Mouse (Mus musculus) forebrain, embryonic 16.5 days (tissue): Measurements from ENCODE around the gene Txnip. TPM values are rescaled to one million over a fixed set of nuclear protein-coding genes. Genes with fewer than 3 reads are reported as not detected.

Experiments used
- ATAC-seq: fragments of 200-750 bp; cut with Nextera tagmentation; 2 replicates; pipeline ENCODE4 v1.8.0; 2017; ENCODE audit warnings: mild to moderate bottlenecking, moderate library complexity
- H3K27ac ChIP-seq: fragments of 300-500 bp; sonication (generic); 2 replicates; pipeline ENCODE4 v1.5.1; 2014; ENCODE audit warnings: low read length, control low read depth
- H3K27me3 ChIP-seq: fragments of 300-500 bp; sonication (generic); replicated peaks from 2 replicates; pipeline ENCODE4 v1.6.1; 2014; ENCODE audit warnings: low read length; ENCODE audit not compliant: control insufficient read depth, insufficient read depth
- H3K36me3 ChIP-seq: fragments of 300-500 bp; sonication (generic); 2 replicates; pipeline ENCODE4 v1.6.1; 2014; ENCODE audit not compliant: control insufficient read depth, insufficient read depth
- H3K4me1 ChIP-seq: fragments of 300-500 bp; sonication (generic); replicated peaks from 2 replicates; pipeline ENCODE4 v1.6.1; 2014; ENCODE audit warnings: low read length; ENCODE audit not compliant: control insufficient read depth, insufficient read depth
- H3K4me2 ChIP-seq: fragments of 300-500 bp; sonication (generic); 2 replicates; pipeline ENCODE4 v1.6.1; 2014; ENCODE audit warnings: mild to moderate bottlenecking, low read length, control low read depth
- H3K4me3 ChIP-seq: fragments of 300-500 bp; sonication (generic); replicated peaks from 2 replicates; pipeline ENCODE4 v1.5.1; 2014; ENCODE audit warnings: mild to moderate bottlenecking, low read length, control low read depth
- H3K9ac ChIP-seq: fragments of 300-500 bp; sonication (generic); replicated peaks from 2 replicates; pipeline ENCODE4 v1.6.1; 2014; ENCODE audit warnings: low read depth, low read length, control low read depth
- H3K9me3 ChIP-seq: fragments of 300-500 bp; sonication (generic); 2 replicates; pipeline ENCODE4 v1.6.1; 2016; ENCODE audit warnings: low read length; ENCODE audit not compliant: control insufficient read depth
- WGBS: fragments of 180-500 bp; shearing (Covaris S2); extraction: QIAGEN DNeasy Blood & Tissue Kit; methylation state at CpG from one replicate; pipeline ENCODE4 v1.1.7; 2014; 5-methylcytosine and 5-hydroxymethylcytosine counted together
- polyA plus RNA-seq: library from polyadenylated mRNA; unstranded; fragments of >200 nt; fragmentation: Nextera tagmentation; extraction: Ambion mirVana; gene quantifications from 2 replicates; pipeline ENCODE4 v1.2.1, GENCODE M21; 2015

Gene Txnip
- polyA plus RNA-seq, 1 experiment from 2014 or later: 63.4 TPM

DNA sequence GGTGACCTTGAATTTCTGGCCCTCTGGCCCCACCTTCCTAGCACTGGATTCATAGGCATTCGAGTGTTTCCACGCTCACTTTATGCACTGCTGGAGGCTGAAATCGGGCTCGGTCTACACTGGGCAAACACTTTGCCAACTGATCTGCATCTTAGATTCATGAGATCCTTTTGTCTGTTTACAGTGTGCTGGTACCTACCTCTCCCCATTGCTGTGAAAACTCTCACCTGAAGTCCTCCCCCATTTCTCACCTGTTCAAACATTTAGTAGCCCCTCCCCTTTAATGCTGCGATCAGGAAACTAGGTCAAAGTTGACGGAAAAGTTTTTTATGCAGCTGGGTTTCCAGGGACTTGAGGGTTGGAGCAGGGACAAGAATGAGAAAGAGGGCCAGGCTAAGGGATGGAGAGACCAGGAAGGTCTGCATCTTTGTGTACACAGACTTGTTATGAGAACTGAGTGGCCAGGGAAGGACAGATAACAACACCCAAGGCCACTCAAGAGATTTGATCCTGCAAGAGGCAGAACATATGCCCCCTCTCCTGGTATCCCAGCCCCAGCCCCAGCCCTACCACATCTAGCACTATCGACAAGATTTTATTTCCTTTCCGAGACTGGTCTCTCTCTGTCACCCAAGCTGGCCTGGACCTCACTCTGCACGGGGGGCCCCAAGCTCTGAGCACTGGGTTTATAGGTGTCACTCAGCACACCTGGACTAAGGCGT, 6.3 kb downstream of the Txnip start:
- no peak for ATAC-seq
- peaks cover 12% of the 10 kb centered on the region for H3K36me3 ChIP-seq
- no peak overlapping the region for H3K4me3 ChIP-seq
- no peak overlapping the region for H3K4me2 ChIP-seq
- H3K9me3 ChIP-seq: no peaks in the 10 kb centered on the region
- H3K9ac ChIP-seq: no peak overlapping the region
- H3K27ac ChIP-seq: no peak overlapping the region
- H3K4me1 ChIP-seq: peaks cover 24% of the 10 kb centered on the region
- WGBS: 89% methylated on average over 10 of the region's 10 CpGs
- no peaks in the 10 kb centered on the region for H3K27me3 ChIP-seq

DNA sequence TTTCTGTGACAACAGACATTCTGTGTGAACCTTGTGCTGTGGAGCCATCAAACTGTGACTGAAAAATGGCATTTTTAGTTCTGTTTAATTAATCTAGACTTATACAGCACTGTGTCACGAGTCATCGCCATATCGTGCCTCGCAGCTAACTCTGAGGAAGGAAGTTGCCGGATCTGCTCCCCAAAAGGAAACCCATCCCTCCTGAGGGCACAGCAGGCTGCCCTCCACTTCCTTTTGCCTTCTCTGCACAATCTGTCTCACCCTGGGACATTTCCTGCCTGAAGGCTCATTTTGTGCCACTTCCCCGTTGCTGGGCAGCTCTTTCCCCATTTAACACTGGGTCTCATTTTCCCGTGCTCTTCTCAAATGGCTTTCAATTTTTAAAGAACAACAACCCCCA, 6.9 kb downstream of the Txnip start:
- no peaks in the 10 kb centered on the region for H3K27me3 ChIP-seq
- no peak overlapping the region for H3K9ac ChIP-seq
- H3K4me2 ChIP-seq: no peak overlapping the region
- 78% methylated on average over 7 of the region's 7 CpGs for WGBS
- no peak for ATAC-seq
- peaks cover 12% of the 10 kb centered on the region for H3K36me3 ChIP-seq
- H3K27ac ChIP-seq: no peak overlapping the region
- no peak overlapping the region for H3K4me3 ChIP-seq
- H3K9me3 ChIP-seq: no peaks in the 10 kb centered on the region
- H3K4me1 ChIP-seq: peaks cover 19% of the 10 kb centered on the region

DNA sequence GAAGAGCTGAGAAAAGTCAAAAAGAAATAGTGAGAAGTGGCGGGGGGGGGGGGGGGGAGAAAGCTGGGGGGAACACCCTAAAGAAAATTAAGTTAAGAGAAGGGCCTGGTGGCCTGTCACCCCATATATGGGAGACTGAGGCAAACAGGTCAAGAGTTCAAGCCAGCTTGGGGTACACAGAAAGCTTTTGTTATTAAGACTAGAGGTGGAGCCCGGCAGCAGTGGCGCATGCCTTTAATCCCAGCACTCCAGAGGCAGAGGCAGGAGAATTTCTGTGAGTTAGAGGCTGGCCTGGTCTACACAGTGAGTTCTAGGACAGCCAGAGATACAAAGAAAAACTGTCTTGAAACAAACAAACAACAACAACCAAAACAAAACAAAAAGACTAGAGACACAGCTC, 7.3 kb downstream of the Txnip start:
- Histone ChIP-seq H3K36me3 (peaks cover 11% of the 10 kb centered on the region), H3K4me3 (no peak overlapping the region), H3K9me3 (no peaks in the 10 kb centered on the region), H3K27ac (no peak overlapping the region), H3K4me2 (no peak overlapping the region), H3K27me3 (no peaks in the 10 kb centered on the region), H3K4me1 (peaks cover 14% of the 10 kb centered on the region), H3K9ac (no peak overlapping the region)
- ATAC-seq: no peak
- 90% methylated on average over 2 of the region's 3 CpGs for WGBS

DNA sequence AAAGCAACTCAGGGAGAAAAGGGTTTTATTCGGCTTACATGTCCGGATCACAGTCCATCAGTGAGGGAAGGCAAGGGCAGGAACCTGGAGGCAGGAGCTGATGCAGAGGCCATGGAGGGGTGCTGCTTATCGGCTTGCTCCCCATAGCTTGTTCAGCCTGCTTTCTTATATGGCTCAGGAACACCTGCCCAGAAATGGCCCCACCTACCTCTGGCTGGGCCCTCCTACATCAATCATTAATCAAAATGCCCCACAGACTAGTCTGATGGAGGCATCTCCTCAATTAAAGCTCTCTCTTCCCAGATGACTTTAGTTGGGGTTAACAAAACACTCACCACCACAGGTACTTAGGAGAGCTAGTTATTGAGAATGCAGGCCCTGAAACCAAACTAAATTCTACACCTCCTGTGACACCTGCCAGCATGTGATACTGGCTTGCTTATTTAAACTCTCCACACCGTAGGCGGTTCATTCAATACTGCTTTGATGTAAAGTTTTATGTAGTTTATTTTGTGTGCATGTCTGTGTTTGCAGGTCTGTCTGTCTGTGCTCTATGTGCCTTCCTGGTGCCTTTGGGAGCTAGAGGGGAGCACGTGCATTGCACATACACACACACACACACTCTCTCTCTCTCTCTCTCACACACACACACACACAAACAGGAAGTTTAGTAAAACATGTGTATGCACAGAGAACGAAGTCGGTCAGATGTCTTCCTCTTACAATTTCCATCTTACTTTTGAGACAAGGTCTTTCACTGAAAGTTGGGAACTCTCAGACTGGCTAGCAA, 9.1 kb downstream of the Txnip start:
- ATAC-seq: no peak
- Histone ChIP-seq H3K27ac (no peak overlapping the region), H3K36me3 (no peaks in the 10 kb centered on the region), H3K9ac (no peak overlapping the region), H3K27me3 (no peaks in the 10 kb centered on the region), H3K4me2 (no peak overlapping the region), H3K9me3 (no peaks in the 10 kb centered on the region), H3K4me1 (no peaks in the 10 kb centered on the region), H3K4me3 (no peak overlapping the region)
- 90% methylated on average over 8 of the region's 8 CpGs for WGBS

DNA sequence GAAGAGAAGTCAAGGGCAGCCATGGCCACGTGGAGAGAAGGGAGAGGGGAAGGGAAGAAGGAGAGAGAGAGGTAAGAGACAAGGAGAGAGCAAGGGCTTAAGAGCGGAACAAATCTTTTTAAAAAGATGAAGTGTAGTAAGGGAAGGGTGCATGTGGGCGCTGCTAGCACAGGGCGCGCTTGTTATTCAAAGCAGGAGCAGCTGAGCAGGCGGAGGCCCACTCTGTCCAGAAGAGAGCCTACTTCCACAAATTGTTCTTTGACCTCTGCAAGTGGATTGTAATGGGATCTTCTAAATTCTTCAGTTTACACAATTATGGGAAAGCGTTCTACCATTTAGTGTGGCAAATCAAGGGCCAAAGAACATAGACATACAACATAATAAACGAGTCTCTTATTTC, 10.8 kb downstream of the Txnip start:
- ATAC-seq: no peak
- 81% methylated on average over 8 of the region's 8 CpGs for WGBS

DNA sequence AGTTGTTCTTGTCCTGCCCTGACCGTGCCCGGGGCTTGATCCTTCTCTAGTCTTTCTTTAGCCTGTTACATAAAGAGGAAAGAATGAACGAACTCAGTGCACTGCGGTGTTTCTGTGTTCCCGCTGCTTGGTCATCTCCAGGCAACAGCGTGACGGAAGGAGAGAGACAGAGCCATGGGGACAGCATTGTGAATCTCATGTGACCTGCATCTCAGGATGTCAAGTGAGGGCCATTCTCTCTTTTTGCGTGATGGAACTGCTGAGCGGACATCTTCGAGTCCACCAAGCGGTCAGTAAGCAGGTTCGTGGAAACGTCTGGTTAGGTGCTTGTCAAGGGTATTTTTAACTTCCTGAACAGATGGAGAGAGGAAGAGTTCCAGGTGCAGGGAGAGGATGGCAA, 11.7 kb downstream of the Txnip start:
- no peak overlapping the region for H3K4me2 ChIP-seq
- H3K27ac ChIP-seq: no peak overlapping the region
- 92% methylated on average over 13 of the region's 13 CpGs for WGBS
- no peaks in the 10 kb centered on the region for H3K27me3 ChIP-seq
- no peak overlapping the region for H3K4me3 ChIP-seq
- H3K4me1 ChIP-seq: no peaks in the 10 kb centered on the region
- no peak overlapping the region for H3K9ac ChIP-seq
- no peaks in the 10 kb centered on the region for H3K36me3 ChIP-seq
- no peaks in the 10 kb centered on the region for H3K9me3 ChIP-seq
- no peak for ATAC-seq

More for the DNA sequence above, 10.8 kb downstream of the Txnip start:
- H3K9ac ChIP-seq: no peak overlapping the region
- H3K9me3 ChIP-seq: no peaks in the 10 kb centered on the region
- no peaks in the 10 kb centered on the region for H3K27me3 ChIP-seq
- no peaks in the 10 kb centered on the region for H3K36me3 ChIP-seq
- no peak overlapping the region for H3K4me2 ChIP-seq
- no peak overlapping the region for H3K4me3 ChIP-seq
- no peak overlapping the region for H3K27ac ChIP-seq
- no peaks in the 10 kb centered on the region for H3K4me1 ChIP-seq

DNA sequence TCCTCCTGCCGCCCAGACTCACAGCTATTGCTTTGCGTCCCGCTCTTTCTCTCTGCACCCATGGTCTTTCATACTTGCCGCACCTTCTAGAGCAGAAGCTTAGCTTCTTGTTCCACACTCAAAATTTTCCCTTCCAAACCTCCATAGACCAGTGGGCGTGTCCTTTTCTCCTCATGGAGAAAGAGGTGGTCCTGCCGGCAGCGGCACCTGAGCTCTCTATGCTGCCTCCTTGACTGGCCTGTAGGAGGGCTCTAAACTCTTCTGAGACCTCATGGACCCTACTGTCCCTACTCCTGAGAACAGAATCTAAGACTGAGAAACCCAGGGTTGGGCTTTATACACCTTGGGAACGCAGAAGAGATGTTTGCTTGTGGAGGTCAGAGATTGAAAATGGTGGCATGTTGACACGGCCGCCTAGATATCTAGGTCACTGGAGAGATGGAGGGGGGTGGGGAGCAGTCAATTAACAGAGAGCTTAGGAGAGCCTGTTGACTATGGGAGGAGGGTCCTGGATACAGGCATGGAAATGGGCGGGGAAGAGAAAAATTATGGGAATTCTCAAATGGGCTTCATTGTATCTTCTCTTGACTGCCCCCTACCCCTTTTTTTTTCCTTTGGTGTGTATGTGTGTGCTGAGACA, 12.3 kb downstream of the Txnip start:
- H3K27me3 ChIP-seq: no peaks in the 10 kb centered on the region
- no peak overlapping the region for H3K27ac ChIP-seq
- ATAC-seq: no peak
- WGBS: 88% methylated on average over 11 of the region's 11 CpGs
- H3K4me2 ChIP-seq: no peak overlapping the region
- no peak overlapping the region for H3K9ac ChIP-seq
- H3K4me3 ChIP-seq: no peak overlapping the region
- H3K9me3 ChIP-seq: no peaks in the 10 kb centered on the region
- H3K36me3 ChIP-seq: no peaks in the 10 kb centered on the region
- no peaks in the 10 kb centered on the region for H3K4me1 ChIP-seq

DNA sequence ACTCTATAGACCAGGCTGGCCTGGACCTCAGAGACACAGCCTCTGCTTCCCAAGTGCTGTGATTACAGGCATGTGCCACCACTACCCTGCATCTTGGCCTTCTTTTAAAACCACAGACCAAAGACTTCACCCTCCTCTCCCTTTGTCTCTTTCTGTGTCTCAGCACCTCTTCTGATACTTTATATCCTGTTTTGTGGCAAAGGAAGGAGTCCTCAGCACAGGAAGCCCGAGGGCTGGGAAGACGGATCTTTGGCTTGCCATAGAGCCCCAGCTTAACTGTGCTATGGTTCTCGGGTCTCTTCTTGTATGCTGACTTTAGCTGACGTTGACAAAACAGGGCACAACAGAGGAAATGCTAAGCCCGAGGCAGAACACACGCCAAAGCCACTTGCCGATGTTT, 12.9 kb downstream of the Txnip start:
- no peaks in the 10 kb centered on the region for H3K4me1 ChIP-seq
- H3K4me3 ChIP-seq: no peak overlapping the region
- H3K27ac ChIP-seq: no peak overlapping the region
- no peaks in the 10 kb centered on the region for H3K36me3 ChIP-seq
- H3K27me3 ChIP-seq: no peaks in the 10 kb centered on the region
- no peak for ATAC-seq
- no peak overlapping the region for H3K9ac ChIP-seq
- WGBS: 71% methylated on average over 7 of the region's 7 CpGs
- H3K9me3 ChIP-seq: no peaks in the 10 kb centered on the region
- no peak overlapping the region for H3K4me2 ChIP-seq

DNA sequence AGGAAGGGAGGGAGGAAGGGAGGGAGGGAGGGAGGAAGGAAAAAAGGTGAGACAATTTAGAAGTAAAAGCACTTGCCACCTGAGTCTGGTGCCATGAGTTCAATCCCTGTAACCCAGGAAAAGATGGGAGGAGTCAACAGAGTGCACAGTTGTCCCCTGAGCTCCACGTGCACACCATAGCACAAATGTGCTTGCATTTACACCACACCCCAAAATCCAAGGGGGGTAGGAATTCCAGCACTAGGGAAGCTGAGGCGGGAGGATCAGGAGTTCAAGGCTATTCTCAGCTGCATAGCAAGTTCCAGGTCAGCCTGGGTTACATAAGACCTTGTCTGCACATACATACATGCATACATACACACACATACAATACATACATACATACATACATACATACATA, 13.6 kb downstream of the Txnip start:
- H3K27me3 ChIP-seq: no peaks in the 10 kb centered on the region
- peaks cover 3% of the 10 kb centered on the region; the same call in 1 of the 2 replicates for H3K4me1 ChIP-seq
- WGBS: 81% methylated on average over 2 of the region's 2 CpGs
- no peak overlapping the region for H3K4me2 ChIP-seq
- ATAC-seq: no peak
- no peak overlapping the region for H3K9ac ChIP-seq
- no peak overlapping the region for H3K4me3 ChIP-seq
- no peak overlapping the region for H3K27ac ChIP-seq
- no peaks in the 10 kb centered on the region for H3K9me3 ChIP-seq
- H3K36me3 ChIP-seq: no peaks in the 10 kb centered on the region
